Mouse (Mus musculus) stomach, embryonic 14.5 days (tissue): Measurements from ENCODE around the gene Gm6710. TPM values are rescaled to one million over a fixed set of nuclear protein-coding genes. Genes with fewer than 3 reads are reported as not detected.
"Not testable (repeated sequence)": the region's sequence is repeated elsewhere in the genome, so short reads cannot be mapped to it uniquely, and the experiment has no call there.

ENCODE experiments used
- ATAC-seq: fragments of 200-750 bp; cut with Nextera tagmentation; 2 replicates; pipeline ENCODE4 v1.8.0; 2017; ENCODE audit warnings: low read depth, moderate TSS enrichment; ENCODE audit not compliant: insufficient number of reproducible peaks, insufficient read depth, low FRiP score
- H3K27ac ChIP-seq: fragments of 300-500 bp; sonication (generic); 2 replicates; pipeline ENCODE4 v1.5.1; 2014; ENCODE audit warnings: mild to moderate bottlenecking, low read length, moderate library complexity, mixed read lengths
- H3K27me3 ChIP-seq: fragments of 300-500 bp; sonication (generic); 2 replicates; pipeline ENCODE4 v1.6.1; 2014; ENCODE audit warnings: low read length, control low read depth, mixed read lengths; ENCODE audit not compliant: control insufficient read depth, insufficient read depth
- H3K36me3 ChIP-seq: fragments of 300-500 bp; sonication (generic); 2 replicates; pipeline ENCODE4 v1.6.1; 2014; ENCODE audit warnings: mild to moderate bottlenecking, control low read depth, low read length, moderate library complexity, mixed read lengths; ENCODE audit not compliant: control insufficient read depth, insufficient read depth
- H3K4me1 ChIP-seq: fragments of 300-500 bp; sonication (generic); 2 replicates; pipeline ENCODE4 v1.6.1; 2014; ENCODE audit warnings: low read length, control low read depth, mixed read lengths; ENCODE audit not compliant: control insufficient read depth, insufficient read depth
- H3K4me2 ChIP-seq: fragments of 300-500 bp; sonication (generic); replicated peaks from 2 replicates; pipeline ENCODE4 v1.6.1; 2014; ENCODE audit warnings: low read depth, low read length, control low read depth
- H3K4me3 ChIP-seq: fragments of 300-500 bp; sonication (generic); 2 replicates; pipeline ENCODE4 v1.5.1; 2014; ENCODE audit warnings: low read depth, low read length, control low read depth
- H3K9ac ChIP-seq: fragments of 300-500 bp; sonication (generic); replicated peaks from 2 replicates; pipeline ENCODE4 v1.6.1; 2014; ENCODE audit warnings: low read depth, mild to moderate bottlenecking, control low read depth, low read length, moderate library complexity, mixed read lengths
- H3K9me3 ChIP-seq: fragments of 300-500 bp; sonication (generic); 2 replicates; pipeline ENCODE4 v1.6.1; 2016; ENCODE audit warnings: low read depth, low read length, control low read depth; ENCODE audit not compliant: control insufficient read depth
- WGBS: fragments of 180-500 bp; shearing (Covaris S2); extraction: QIAGEN DNeasy Blood & Tissue Kit; methylation state at CpG from one replicate; pipeline ENCODE4 v1.1.7; 2014; 5-methylcytosine and 5-hydroxymethylcytosine counted together
- polyA plus RNA-seq: library from polyadenylated mRNA; unstranded; fragments of >200 nt; fragmentation: Nextera tagmentation; extraction: Ambion mirVana; gene quantifications from 2 replicates; pipeline ENCODE4 v1.2.1, GENCODE M21; 2014

Gm6710 gene
- polyA plus RNA-seq = 26.0 and 29.1 TPM in 2 replicates

GRCm38 (mm10) chr2:175869024-175869423, at the start of gene Gm6710:
Gene Gm6710, plus strand, starts transcription at chr2:175869219.
- H3K27ac ChIP-seq, H3K9ac ChIP-seq, H3K4me1 ChIP-seq, H3K27me3 ChIP-seq, H3K4me2 ChIP-seq, ATAC-seq, H3K36me3 ChIP-seq, H3K4me3 ChIP-seq, H3K9me3 ChIP-seq: not testable (repeated sequence)
- no CpG with 5 or more reads among the region's 7 CpGs for WGBS

Other genes starting within 250 kb of the Gm6710 start
- gene Gm11007, start 225.2 kb upstream of the Gm6710 start, polyA plus RNA-seq = not detected in 2 replicates
- gene Zfp969, start 165.6 kb upstream of the Gm6710 start, polyA plus RNA-seq = 20.5 and 28.4 TPM in 2 replicates
- not detected in 2 replicates for gene Gm2007, start 127.7 kb upstream of the Gm6710 start, polyA plus RNA-seq
- 1.5 and 8.7 TPM in 2 replicates for gene Gm14288, start 68.1 kb upstream of the Gm6710 start, polyA plus RNA-seq
- gene Zfp966, start 61.9 kb downstream of the Gm6710 start, polyA plus RNA-seq = 5.9 and 6.3 TPM in 2 replicates
- gene Gm2026, start 96.1 kb downstream of the Gm6710 start, polyA plus RNA-seq = 29.8 and 36.4 TPM in 2 replicates